Mouse (Mus musculus): ENCODE data around the gene Smim26. TPM values are rescaled to one million over a fixed set of nuclear protein-coding genes. Genes with fewer than 3 reads are reported as not detected.

Gene Smim26
- polyA plus RNA-seq, 1 experiment: 4.5 TPM

- Histone ChIP-seq H3K36me3 (ENCODE audit: control insufficient read depth, insufficient read depth, low read length) (no peaks in the 10 kb centered on the region), H3K27me3 (ENCODE audit: control insufficient read depth, insufficient read depth, low read length) (no peaks in the 10 kb centered on the region), H3K4me1 (replicated peaks; ENCODE audit: control insufficient read depth, insufficient read depth, low read length) (no peaks in the 10 kb centered on the region), H3K27ac (ENCODE audit: control insufficient read depth, insufficient read depth, low read length) (no peak overlapping the region), H3K4me3 (ENCODE audit: control insufficient read depth, insufficient read depth, low read length) (no peak overlapping the region)
- TF ChIP-seq CTCF (IDR thresholded peaks at IDR 0.05; ENCODE audit: borderline replicate concordance, control insufficient read depth, extremely low read depth, insufficient read depth, low read length, poor library complexity) (no peak), POLR2A (IDR thresholded peaks at IDR 0.05; ENCODE audit: control insufficient read depth, extremely low read depth, insufficient read depth, low read length, poor library complexity) (no peak)
- WGBS: 94% methylated on average over 7 of the region's 7 CpGs
- DNase-seq: no peak
Measured at GRCm38 (mm10) chr2:144640101-144640500, 46.2 kb downstream of the Smim26 start.

DNA sequence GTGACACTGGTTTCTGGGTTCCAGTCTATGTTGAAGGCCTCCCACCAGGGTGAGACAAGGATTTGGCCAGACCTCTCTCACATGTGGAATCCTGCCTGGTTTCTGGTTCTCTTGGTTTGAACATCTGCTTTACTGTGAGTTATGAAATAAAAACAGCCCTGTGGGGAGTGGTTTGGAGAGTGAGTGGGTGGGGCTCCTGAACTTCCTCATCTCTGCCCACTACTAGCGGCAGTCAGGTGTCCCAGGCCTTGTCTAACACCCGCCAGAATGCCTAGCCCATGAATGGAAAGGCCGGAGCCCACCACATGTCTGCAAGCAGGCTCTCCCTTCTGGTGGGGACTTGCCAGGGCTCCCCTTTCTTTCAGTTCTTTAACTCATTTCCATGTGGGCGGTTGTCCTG, 48.1 kb downstream of the Smim26 start:
- WGBS: 52% methylated on average over 4 of the region's 4 CpGs
- Histone ChIP-seq H3K27me3 (ENCODE audit: control insufficient read depth, insufficient read depth, low read length) (no peaks in the 10 kb centered on the region), H3K4me3 (ENCODE audit: control insufficient read depth, insufficient read depth, low read length) (no peak overlapping the region), H3K36me3 (ENCODE audit: control insufficient read depth, insufficient read depth, low read length) (no peaks in the 10 kb centered on the region), H3K4me1 (replicated peaks; ENCODE audit: control insufficient read depth, insufficient read depth, low read length) (no peaks in the 10 kb centered on the region), H3K27ac (ENCODE audit: control insufficient read depth, insufficient read depth, low read length) (no peak overlapping the region)
- TF ChIP-seq CTCF (IDR thresholded peaks at IDR 0.05; ENCODE audit: borderline replicate concordance, control insufficient read depth, extremely low read depth, insufficient read depth, low read length, poor library complexity) (no peak), POLR2A (IDR thresholded peaks at IDR 0.05; ENCODE audit: control insufficient read depth, extremely low read depth, insufficient read depth, low read length, poor library complexity) (no peak)
- DNase-seq: no peak

Other genes starting within 250 kb of the Smim26 start
- 30.2 and 34.8 TPM in 2 replicates for gene Kat14, start 225.1 kb upstream of the Smim26 start, polyA plus RNA-seq (2012; rRNA removed)
- gene Pet117, start 225.1 kb upstream of the Smim26 start, polyA plus RNA-seq (2012; rRNA removed): not detected in 2 replicates
- gene Dzank1, start 66.6 kb upstream of the Smim26 start, polyA plus RNA-seq (2012; rRNA removed): 0.27 and 0.40 TPM in 2 replicates
- 10.3 and 10.6 TPM in 2 replicates for gene Polr3f, start 66.3 kb upstream of the Smim26 start, polyA plus RNA-seq (2012; rRNA removed)
- 5.0 and 5.1 TPM in 2 replicates for gene Rbbp9, start 43.2 kb upstream of the Smim26 start, polyA plus RNA-seq (2012; rRNA removed)
- gene Sec23b, start 37.8 kb upstream of the Smim26 start, polyA plus RNA-seq (2012; rRNA removed): 56.7 and 59.3 TPM in 2 replicates
- gene Dtd1, start 5.8 kb downstream of the Smim26 start, polyA plus RNA-seq (2012; rRNA removed): 7.7 and 8.4 TPM in 2 replicates
- not detected in 2 replicates for gene Scp2d1, start 229.6 kb downstream of the Smim26 start, polyA plus RNA-seq (2012; rRNA removed)

Data from thymus, adult 2 months (tissue).